Mouse (Mus musculus) fat pad, adult 2 months (tissue): Measurements from ENCODE around the gene Nol7.

Source experiments
- DNase-seq: peaks from one replicate; pipeline ENCODE4 v3.0.0-alpha.2; 2011; ENCODE audit warnings: low read depth, low spot score; ENCODE audit errors: extremely low read depth

Nol7 gene

DNA sequence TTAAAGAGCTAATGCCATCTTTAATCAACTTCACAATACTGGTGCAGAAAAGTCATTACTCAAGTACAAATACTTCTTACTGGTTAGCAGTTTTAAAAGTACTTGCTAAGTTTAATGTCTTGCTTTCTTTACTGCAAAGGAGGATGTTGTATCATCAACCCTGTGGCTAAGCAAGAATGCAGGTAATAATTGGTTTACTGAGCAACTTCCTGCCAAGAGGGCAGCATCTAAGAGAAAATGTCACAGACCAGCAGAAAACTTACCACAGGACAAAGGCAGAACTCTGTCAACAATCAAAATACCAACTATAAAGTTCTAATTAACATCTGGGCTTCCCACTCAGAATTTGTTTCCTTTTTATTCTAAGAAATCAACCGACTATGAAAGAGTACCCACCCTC lies 17.1 kb downstream of the Nol7 start:
- DNase-seq: no peak

DNA sequence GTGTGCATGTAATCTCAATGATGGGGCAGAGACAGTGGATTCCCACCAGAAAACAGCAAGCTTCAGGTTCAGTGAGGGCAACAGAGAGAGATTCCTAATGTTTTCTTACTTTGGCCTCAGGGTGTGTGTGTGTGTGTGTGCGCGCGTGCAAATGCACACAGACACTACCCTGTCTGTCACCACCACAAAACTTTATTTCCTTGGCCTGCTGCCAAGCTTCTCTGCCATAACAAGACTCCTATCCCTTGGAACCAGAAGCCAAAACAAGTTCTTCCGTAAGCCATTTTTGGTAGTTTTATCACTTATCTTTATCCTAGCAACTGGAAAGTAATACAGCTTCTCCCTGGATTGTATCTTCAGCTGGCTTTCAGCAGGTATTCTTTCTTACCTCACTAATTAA lies 30.2 kb downstream of the Nol7 start:
- no peak for DNase-seq

DNA sequence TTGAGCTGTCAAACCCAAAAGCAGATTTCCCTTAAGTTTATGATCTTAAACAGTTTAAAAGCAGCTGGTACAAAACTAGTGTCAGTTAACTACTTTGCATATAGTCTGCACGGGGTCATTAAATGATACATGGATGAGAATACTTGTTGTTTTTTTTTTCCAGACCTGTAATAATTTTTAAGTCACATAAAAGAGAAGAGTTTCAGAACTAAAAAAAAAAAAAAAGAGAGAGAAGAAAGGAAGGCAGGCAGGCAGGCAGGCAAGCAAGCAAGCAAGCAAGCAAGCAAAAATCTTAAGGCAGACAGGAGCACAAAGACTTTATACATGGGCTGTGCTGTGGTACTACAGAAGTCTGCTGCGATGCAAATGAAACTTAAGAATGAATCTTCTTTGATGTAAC lies 35.2 kb downstream of the Nol7 start:
- DNase-seq: no peak

DNA sequence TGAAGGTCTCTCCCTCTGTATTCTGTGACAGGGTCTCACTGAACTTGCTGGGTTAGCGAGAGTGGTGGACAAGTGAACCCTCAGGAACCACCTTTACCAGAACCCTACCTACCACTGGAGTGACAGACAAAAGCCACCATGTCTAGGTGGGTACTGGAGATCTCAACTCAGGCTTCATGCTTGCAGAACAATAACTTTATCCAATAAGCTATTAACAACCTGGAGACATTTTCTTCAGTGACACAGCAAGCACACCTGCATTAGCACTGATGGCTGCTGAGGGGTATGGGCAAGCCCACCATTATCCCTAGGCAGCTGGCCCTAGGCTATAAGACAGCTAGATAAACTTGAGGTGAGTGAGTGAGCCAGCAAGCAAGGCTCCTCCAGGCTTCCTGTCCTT lies 42.2 kb downstream of the Nol7 start:
- DNase-seq: no peak

DNA sequence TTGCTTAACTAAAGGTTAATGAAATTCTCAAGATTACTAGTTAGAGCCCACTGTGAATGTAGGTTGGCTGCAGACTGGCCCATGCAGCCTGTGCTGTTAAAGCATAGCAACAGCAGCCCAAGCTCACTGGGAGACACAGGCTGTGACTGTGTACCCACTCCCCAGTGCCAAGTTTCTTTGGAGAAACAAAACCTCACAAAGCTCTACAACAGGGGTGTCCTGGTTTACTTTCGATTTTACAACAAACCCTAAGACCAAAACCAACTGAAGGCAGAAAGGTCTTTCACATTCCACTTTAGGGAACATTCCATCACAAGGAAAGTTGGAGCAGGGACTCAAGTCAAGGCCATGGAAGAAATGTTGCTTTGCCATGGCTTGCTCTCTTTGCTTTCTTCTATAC lies 44.4 kb downstream of the Nol7 start:
- DNase-seq: no peak

DNA sequence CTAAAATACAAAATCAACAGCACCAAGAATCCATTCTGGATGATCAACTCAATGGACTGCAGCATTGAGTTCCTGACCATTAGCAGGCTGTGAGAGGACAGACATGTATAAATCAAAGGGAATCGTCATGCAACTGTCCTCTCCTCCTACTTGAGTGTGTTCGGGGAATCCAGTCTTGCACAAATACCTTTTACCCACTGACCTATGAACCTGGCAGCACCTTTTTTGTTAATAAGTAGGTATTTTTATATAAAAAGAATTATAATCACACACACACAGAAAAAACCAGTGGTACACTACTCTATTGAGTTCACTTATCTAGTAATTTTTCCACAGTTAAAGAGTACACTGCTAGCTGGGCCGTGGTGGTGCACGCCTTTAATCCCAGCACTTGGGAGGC lies 45.5 kb downstream of the Nol7 start:
- no peak for DNase-seq

DNA sequence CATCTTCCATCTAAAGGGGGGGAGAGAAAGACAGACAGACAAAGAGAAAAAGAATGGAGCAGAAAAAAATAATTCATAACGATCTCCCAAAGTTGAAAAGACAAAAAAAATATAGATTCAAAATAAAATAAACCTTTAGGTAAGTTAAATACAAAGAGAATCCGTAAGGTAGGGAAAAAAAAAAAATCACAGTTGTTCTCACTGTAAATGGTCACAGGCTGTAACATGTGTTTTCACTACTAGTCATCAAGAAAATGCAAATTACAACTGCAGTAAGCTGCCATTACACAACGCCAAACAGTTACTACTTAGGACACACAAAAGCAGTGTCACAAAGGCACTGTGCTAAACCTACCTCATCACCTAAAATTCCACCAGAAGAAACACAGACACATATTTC lies 46.5 kb downstream of the Nol7 start:
- no peak for DNase-seq

DNA sequence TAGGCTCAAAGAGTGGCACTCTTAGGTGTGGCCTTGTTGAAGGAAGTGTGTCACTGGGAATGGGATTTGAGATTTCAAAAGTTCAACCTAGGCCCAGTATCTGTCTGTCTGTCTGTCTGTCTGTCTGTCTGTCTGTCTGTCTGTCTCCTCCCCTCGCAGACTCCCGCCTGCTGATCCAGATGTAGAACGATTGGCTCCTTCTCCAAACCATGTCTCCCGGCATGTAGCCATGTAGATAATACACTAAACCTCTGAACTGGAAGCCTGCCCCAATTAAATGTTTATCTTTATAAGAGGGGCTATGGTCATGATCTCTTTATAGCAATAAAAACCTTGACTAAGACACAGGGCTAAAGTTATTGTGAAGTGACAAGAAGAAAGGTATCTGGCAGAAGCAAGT lies 47.6 kb downstream of the Nol7 start:
- DNase-seq: no peak

DNA sequence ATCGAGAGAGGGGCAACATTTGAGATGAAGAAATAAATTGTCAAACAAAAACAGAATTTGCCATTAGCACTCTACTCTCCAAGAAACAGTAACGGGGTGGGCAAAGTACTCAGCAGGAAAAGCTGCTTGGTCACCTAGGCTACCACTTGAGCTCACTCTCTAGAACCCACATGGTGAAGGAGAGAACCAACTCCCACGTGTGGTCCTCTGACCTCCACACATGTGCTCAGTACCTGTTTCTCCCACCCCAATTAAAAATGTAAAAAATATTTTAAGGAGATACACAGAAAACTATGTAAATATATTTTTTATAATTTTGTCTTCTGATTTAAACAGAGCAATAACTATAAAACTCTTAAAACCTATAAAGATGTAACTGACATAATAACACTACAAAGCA lies 49.5 kb downstream of the Nol7 start:
- no peak for DNase-seq

DNA sequence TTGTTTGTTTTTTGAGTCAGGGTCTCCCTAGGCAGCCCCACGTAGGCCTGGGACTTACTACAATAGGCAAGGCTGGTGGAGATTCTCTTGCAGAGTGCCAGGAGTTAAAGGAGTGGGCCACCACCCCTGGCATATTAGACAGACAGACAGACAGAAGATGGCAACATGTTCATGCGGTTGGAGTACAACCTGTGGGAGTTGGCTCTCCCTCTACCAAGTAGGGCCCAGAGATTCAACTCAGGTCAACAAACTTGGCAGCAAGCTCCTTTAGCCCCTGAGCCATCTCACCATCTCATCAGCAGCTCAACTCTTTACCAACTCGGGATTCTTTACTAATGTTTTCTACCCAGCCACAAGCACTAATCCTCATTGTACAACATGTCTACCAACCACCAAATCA lies 52.5 kb downstream of the Nol7 start:
- no peak for DNase-seq

DNA sequence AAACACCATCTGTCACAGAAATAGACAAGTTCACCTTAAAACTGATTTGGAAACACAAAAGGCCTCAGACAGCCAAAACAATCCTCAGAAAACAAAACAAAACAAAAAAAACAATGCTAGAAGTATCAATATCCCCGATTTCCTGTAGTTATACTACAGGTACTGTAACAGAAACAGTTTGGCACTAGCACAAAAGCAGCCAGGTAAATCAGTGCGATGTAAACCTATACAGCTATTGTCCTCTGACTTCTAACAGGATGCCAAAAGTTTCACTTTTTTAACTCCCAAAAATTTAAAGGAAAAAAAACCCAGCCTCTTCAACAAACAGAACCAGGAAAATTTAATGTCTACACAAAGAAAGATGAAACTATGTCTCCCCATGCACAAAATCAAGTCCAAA lies 54.0 kb downstream of the Nol7 start:
- no peak for DNase-seq

DNA sequence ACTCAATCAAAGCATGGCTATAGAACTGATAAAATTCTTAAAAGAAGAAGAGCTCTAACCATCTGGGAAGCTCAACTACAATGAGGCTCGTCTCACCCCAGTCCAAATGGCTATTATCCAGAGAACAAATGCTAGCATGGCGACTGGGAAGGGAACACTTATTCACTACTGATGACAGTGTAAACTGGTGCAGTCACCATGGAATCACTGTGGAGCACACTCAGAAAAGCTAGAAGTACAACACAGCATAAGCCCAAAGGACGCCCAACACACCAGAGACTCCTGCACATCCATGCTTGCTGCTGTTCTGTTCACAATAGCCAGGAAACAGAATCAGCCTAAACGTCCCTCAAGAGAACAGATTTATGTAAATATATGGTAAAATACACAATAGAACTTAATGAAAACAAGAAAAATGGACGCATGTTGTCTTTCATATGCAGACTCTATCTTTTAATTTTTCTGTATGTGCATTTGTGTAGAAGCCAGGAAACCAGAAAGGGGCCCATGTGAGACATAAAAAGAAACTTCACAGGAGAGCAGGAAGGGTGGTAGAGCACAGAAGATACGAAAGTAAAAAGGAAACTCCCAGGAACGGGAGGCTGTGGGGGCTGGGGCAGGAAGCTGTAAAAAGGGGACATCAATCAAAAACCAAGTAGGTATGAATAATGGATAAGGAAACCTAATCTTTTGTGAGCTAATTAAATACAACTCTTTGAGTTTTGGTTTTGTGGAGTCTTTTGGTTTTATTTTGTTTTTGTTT lies 54.8 kb downstream of the Nol7 start:
- no peak for DNase-seq

DNA sequence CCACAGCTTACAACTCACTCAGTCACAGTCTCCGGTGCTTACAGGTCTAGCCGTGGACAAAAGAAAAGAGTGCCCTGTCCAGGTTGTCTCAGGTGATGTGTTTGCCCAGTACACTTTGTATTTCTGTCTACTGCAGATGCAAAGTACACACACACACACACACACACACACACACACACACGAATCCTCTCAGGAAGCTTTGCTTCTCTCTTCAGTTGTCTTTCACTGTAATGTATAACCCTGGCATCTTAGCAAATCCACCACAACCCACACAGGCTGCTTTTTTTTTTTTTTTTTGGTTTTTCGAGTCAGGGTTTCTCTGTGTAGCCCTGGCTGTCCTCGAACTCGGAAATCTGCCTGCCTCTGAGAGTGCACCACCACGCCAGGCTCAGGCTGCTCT lies 56.2 kb downstream of the Nol7 start:
- no peak for DNase-seq
